Mouse (Mus musculus): ENCODE measurements around the gene Pramef25.
"Not testable (repeated sequence)": the region's sequence is repeated elsewhere in the genome, so short reads cannot be mapped to it uniquely, and the experiment has no call there.

Gene Pramef25

GRCm38 (mm10) chr4:143950916-143951315 lies at the start of gene Pramef25:
TSS of gene Pramef25 (minus strand) at chr4:143951016.
- DNase-seq: not testable (repeated sequence)

GRCm38 (mm10) chr4:143994269-143994668 lies 43.5 kb upstream of the Pramef25 start, which contains the start of gene Pramef17:
TSS of gene Pramef17 (minus strand) at chr4:143994369.
- not testable (repeated sequence) for DNase-seq

GRCm38 (mm10) chr4:143988126-143988525 lies 37.3 kb upstream of the Pramef25 start:
- DNase-seq: peak; percentile 25 to 49

- peak; percentile 4 to 34 for DNase-seq
Measured at GRCm38 (mm10) chr4:143987475-143987941, 36.7 kb upstream of the Pramef25 start.

GRCm38 (mm10) chr4:143985733-143986132 lies 34.9 kb upstream of the Pramef25 start:
- DNase-seq: peak; percentile 10 to 23

GRCm38 (mm10) chr4:143985165-143985564 lies 34.3 kb upstream of the Pramef25 start:
- DNase-seq: peak in 1 of 2 experiments; percentile 9

GRCm38 (mm10) chr4:143983446-143983845 lies 32.6 kb upstream of the Pramef25 start:
- not testable (repeated sequence) for DNase-seq

- not testable (repeated sequence) for DNase-seq
Measured at GRCm38 (mm10) chr4:143966850-143967249, 16.0 kb upstream of the Pramef25 start, which contains the start of gene Gm13101. TSS of gene Gm13101 (minus strand) at chr4:143966950.

GRCm38 (mm10) chr4:143900280-143900679 lies 50.5 kb downstream of the Pramef25 start, which contains the start of gene Pramef6:
TSS of gene Pramef6 (minus strand) at chr4:143900380.
- not testable (repeated sequence) for DNase-seq
